Mouse (Mus musculus): ENCODE measurements around the gene Phlda1.

Gene Phlda1

GRCm38 (mm10) chr10:111504606-111505005, 1.5 kb upstream of the Phlda1 start:
- no peak for DNase-seq (ENCODE audit: low spot score in 2 of 2)

GRCm38 (mm10) chr10:111505406-111505805, 680 bp upstream of the Phlda1 start:
- no peak for DNase-seq (ENCODE audit: low spot score in 2 of 2)

- DNase-seq (ENCODE audit: low spot score in 2 of 2): no peak
Observed at GRCm38 (mm10) chr10:111506926-111507459, 907 bp downstream of the Phlda1 start.

- peak; percentile 78 to 83 for DNase-seq (ENCODE audit: low spot score in 2 of 2)
Observed at GRCm38 (mm10) chr10:111507460-111508211, 1.6 kb downstream of the Phlda1 start.

GRCm38 (mm10) chr10:111508324-111509080, 2.4 kb downstream of the Phlda1 start:
- no peak for DNase-seq (ENCODE audit: low spot score in 2 of 2)

GRCm38 (mm10) chr10:111509103-111509784, 3.2 kb downstream of the Phlda1 start:
- no peak for DNase-seq (ENCODE audit: low spot score in 2 of 2)

- no peak for DNase-seq (ENCODE audit: low spot score in 2 of 2)
Observed at GRCm38 (mm10) chr10:111509981-111510380, 3.9 kb downstream of the Phlda1 start.

- DNase-seq (ENCODE audit: low spot score in 2 of 2): no peak
Observed at GRCm38 (mm10) chr10:111510798-111511197, 4.7 kb downstream of the Phlda1 start.

- DNase-seq (ENCODE audit: low spot score in 2 of 2): no peak
Observed at GRCm38 (mm10) chr10:111512036-111512568, 6.0 kb downstream of the Phlda1 start.

GRCm38 (mm10) chr10:111514282-111514885, 8.3 kb downstream of the Phlda1 start:
- no peak for DNase-seq (ENCODE audit: low spot score in 2 of 2)

- no peak for DNase-seq (ENCODE audit: low spot score in 2 of 2)
Observed at GRCm38 (mm10) chr10:111515071-111516010, 9.3 kb downstream of the Phlda1 start.

- peak in 1 of 2 experiments; percentile 52 for DNase-seq (ENCODE audit: low spot score in 2 of 2)
Observed at GRCm38 (mm10) chr10:111516172-111516588, 10.1 kb downstream of the Phlda1 start.

GRCm38 (mm10) chr10:111516804-111517436, 10.8 kb downstream of the Phlda1 start:
- DNase-seq (ENCODE audit: low spot score in 2 of 2): no peak

GRCm38 (mm10) chr10:111518350-111518749, 12.3 kb downstream of the Phlda1 start:
- no peak for DNase-seq (ENCODE audit: low spot score in 2 of 2)

- no peak for DNase-seq (ENCODE audit: low spot score in 2 of 2)
Observed at GRCm38 (mm10) chr10:111519620-111520370, 13.7 kb downstream of the Phlda1 start.

GRCm38 (mm10) chr10:111520621-111521020, 14.5 kb downstream of the Phlda1 start:
- DNase-seq (ENCODE audit: low spot score in 2 of 2): no peak

- DNase-seq (ENCODE audit: low spot score in 2 of 2): no peak
Observed at GRCm38 (mm10) chr10:111521636-111522035, 15.6 kb downstream of the Phlda1 start.

- DNase-seq (ENCODE audit: low spot score in 2 of 2): no peak
Observed at GRCm38 (mm10) chr10:111522230-111522629, 16.1 kb downstream of the Phlda1 start.

GRCm38 (mm10) chr10:111523894-111524293, 17.8 kb downstream of the Phlda1 start:
- no peak for DNase-seq (ENCODE audit: low spot score in 2 of 2)

All from thymus, postnatal 10 days (tissue).